Mouse (Mus musculus) large intestine, adult 2 months (tissue): ENCODE results near the gene Slc17a9. TPM values are rescaled to one million over a fixed set of nuclear protein-coding genes. Genes with fewer than 3 reads are reported as not detected.

Experiments used
- DNase-seq: peaks from one replicate; pipeline ENCODE4 v3.0.0-alpha.2; 2012; ENCODE audit warnings: low read depth, low spot score
- WGBS: fragments of 180-500 bp; shearing (Covaris S2); methylation state at CpG from one replicate; pipeline ENCODE4 v1.1.7; 2018; 5-methylcytosine and 5-hydroxymethylcytosine counted together
- polyA plus RNA-seq: library from polyadenylated mRNA; depleted of rRNA; stranded (reverse); fragments of >200 nt; gene quantifications from 2 replicates; pipeline ENCODE4 v1.2.3, GENCODE M21; 2012; rRNA removed

Gene Slc17a9
- polyA plus RNA-seq, 1 experiment = 19.1 TPM

DNA sequence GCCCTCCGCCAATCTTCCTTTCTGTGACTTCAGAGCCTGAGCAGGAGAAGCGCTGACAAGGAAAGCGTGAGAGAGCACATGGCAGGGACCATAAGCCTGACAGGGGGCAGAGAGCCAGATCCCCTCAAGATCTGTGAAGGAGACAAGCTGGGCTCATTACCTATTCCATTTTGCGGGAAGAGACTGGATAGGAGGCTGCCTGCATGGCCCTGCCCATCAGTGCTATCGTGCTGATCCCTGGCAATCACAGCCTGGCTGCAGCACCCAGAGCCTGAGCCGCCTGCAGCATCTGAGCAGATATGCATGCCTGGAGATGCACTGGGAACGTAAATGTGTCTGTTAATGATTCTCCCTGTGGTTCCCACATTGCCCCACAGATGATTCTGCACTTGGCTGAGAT, 63.8 kb downstream of the Slc17a9 start:
- no peak for DNase-seq
- 13% methylated on average over 7 of the region's 7 CpGs for WGBS

DNA sequence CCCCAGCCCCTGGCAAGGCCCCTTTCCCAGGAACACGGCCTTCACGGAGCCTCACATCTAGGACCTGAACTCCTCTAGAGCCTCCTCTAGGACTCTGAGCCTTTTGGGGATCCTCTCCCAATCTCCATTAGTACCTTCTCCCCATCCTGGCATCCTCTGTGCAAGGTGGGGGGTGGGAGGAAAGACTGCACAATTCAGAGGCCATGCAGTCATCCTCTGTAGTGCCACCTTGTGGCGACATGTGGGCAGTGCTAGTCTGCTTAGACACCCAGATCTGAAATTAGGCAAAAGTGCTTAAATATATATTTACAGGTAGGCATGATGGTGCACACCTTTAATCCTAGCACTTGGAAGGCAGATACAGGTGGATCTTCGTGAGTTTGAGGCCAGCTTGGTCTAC, 66.6 kb downstream of the Slc17a9 start:
- WGBS = 47% methylated on average over 4 of the region's 4 CpGs
- DNase-seq = peak; percentile 6

Other genes starting within 250 kb of the Slc17a9 start
- 0.72 and 0.92 TPM in 2 replicates for gene Ntsr1, start 225.3 kb upstream of the Slc17a9 start, polyA plus RNA-seq
- 17.7 and 19.0 TPM in 2 replicates for gene Mrgbp, start 144.0 kb upstream of the Slc17a9 start, polyA plus RNA-seq
- 35.6 and 44.3 TPM in 2 replicates for gene Ogfr, start 136.0 kb upstream of the Slc17a9 start, polyA plus RNA-seq
- gene Col9a3, start 127.5 kb upstream of the Slc17a9 start, polyA plus RNA-seq = 0.33 and 1.3 TPM in 2 replicates
- not detected in 2 replicates for gene Tcfl5, start 82.6 kb upstream of the Slc17a9 start, polyA plus RNA-seq
- gene Dido1, start 15.3 kb upstream of the Slc17a9 start, polyA plus RNA-seq = 8.3 and 14.7 TPM in 2 replicates
- gene Gid8, start 15.1 kb upstream of the Slc17a9 start, polyA plus RNA-seq = 35.7 and 35.8 TPM in 2 replicates
- not detected in 2 replicates for gene Bhlhe23, start 51.6 kb downstream of the Slc17a9 start, polyA plus RNA-seq
- gene Ythdf1, start 195.7 kb downstream of the Slc17a9 start, polyA plus RNA-seq = 26.5 and 34.7 TPM in 2 replicates
- gene Birc7, start 203.8 kb downstream of the Slc17a9 start, polyA plus RNA-seq = not detected in 2 replicates
- 4.1 and 8.3 TPM in 2 replicates for gene Nkain4, start 229.4 kb downstream of the Slc17a9 start, polyA plus RNA-seq
- gene Arfgap1, start 242.0 kb downstream of the Slc17a9 start, polyA plus RNA-seq = 41.1 and 48.9 TPM in 2 replicates